Mouse (Mus musculus) adrenal gland, postnatal 10 days (tissue): Measurements from ENCODE around the gene Hcn2. TPM values are rescaled to one million over a fixed set of nuclear protein-coding genes. Genes with fewer than 3 reads are reported as not detected.

Experiments used
- DNase-seq: peaks from one replicate; pipeline ENCODE4 v3.0.0; 2021; ENCODE audit warnings: mixed read lengths
- total RNA-seq, 2 experiments: library from RNA; stranded (reverse); gene quantifications; 2 replicates each; pipeline ENCODE4 v1.2.3; 2021

Hcn2 gene
- total RNA-seq, 2 experiments from 2014 or later = 7.2 to 8.7 TPM

DNA sequence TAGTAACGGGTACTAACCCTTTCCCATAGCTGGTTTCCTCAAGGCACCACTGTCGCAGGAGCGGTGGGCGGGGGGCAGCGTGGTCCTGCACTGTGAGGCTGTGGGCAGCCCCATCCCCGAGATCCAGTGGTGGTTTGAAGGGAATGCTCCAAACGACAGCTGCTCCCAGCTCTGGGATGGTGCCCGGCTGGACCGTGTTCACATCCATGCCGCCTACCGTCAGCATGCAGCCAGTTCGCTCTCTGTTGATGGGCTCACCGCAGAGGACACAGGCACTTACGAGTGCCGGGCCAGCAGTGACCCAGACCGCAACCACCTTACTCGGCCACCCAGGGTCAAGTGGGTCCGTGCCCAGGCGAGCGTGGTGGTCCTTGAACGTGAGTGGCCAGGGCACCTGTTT lies 7.8 kb upstream of the Hcn2 start:
- DNase-seq = no peak

DNA sequence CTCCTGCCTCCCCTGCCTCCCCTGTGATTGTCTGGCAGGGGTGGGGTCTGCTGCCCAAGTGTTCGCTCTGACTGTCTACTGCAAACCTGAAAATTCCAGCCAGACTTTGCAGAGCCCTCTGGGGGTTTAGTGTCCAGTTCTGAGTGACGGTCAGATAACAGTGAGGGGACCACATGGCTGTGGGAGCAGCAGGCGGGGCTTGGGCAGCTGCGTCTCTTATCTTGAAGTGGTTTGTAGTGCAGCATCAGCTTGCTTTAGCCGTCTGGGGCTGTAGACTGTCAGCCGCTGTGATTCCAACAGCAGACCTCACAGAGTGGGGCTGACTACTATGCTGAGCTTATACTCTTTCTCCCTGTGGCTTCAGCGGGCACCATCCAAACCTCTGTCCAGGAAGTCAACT lies 7.1 kb upstream of the Hcn2 start:
- no peak for DNase-seq

DNA sequence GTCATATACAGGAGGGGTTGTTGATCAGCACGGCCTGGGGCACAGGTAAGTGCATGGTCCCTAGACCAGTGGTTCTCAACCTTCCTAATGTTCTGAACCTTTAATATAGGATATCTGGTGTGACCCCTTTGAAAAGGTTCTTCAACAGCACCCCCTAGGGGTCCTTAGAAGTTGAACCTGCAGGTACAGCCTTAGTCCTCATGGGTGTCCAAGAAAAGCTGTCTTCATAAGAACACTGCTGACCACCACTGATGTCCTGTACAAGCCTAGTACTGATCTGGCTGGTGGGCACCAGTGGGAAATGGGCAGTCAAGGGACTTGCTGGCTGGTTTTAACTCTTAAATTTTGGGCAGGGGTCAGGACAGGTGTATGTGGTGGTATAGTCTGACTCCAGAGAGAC lies 4.4 kb upstream of the Hcn2 start:
- DNase-seq = no peak

DNA sequence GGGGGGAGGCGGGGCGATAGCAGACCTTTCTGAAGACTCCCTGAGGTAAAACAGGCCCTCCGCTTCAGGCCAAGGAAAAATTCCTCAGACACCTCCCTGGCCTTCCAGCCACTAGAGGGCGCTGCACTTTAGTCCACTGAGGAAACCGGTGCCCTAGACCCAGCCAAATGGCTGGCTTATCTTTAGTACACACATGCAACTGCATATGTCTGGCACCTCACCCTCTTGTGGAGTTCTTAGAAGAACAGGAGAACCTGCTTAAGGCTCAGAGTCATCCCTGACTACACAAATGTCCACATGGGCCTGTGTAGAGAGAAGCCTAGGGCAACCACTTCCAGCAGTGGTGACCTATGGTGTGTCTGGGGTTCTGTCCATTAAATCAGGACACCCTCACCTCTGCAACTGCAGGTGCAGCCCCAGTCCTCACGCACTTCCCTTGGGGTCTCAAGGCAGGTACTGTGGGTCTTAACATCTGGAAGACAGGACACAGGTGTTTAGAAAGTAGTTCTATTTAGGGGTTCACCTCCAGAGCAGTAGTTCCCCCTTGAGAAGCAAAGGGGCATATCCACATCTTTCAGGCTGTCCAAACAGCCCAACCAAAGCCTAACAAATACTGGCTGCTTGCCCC lies 3.8 kb upstream of the Hcn2 start:
- peak; percentile 90 for DNase-seq

DNA sequence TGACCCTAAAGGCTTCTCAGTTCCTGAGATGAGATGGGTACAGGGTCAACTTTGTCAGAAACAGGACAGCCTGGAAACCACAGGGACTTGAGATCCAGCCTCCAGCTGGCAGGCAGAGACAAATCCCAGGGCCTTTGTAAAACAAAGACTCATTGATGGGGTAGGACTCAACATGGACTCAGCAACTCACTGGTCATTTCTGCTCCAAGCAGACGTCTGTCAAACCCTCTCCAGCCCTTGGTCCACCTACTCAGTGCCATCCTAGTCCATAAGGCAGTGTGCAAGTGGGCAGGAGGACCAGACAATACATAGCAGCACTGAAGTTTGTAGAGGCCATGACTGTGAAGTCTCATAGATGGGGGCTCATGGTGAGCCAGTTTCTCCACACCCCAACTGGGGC lies 3.3 kb upstream of the Hcn2 start:
- no peak for DNase-seq

DNA sequence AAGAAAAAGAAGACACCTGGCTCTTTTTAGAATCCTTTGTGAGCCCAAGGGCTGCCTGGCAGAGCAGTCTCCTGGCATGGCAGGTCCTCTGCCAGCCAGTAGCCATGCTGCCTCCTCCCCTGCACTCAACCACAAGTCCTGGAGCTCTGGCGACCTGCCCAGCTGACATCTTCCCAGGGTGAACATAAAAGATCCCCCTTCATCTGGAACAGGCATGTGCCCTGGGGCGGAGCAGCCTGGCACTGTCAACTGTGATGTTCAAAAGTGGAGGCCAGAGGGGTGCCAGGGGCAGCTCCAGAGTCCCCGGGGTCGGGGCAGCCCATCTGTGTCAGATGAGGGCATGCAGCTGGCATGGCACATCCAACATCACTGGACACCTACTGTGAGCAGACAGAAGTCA lies 1.4 kb upstream of the Hcn2 start:
- no peak for DNase-seq

DNA sequence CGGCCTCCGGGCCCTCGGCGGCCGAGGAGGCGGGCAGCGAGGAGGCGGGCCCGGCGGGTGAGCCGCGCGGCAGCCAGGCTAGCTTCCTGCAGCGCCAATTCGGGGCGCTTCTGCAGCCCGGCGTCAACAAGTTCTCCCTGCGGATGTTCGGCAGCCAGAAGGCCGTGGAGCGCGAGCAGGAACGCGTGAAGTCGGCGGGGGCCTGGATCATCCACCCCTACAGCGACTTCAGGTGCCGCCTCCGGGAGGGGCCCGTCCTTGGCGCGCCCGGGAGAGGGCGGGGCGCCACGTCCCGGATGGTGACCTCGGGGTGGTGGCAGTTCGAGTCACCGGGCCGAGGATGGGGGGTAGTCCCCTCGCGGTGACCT lies 538 bp downstream of the Hcn2 start:
- no peak for DNase-seq

DNA sequence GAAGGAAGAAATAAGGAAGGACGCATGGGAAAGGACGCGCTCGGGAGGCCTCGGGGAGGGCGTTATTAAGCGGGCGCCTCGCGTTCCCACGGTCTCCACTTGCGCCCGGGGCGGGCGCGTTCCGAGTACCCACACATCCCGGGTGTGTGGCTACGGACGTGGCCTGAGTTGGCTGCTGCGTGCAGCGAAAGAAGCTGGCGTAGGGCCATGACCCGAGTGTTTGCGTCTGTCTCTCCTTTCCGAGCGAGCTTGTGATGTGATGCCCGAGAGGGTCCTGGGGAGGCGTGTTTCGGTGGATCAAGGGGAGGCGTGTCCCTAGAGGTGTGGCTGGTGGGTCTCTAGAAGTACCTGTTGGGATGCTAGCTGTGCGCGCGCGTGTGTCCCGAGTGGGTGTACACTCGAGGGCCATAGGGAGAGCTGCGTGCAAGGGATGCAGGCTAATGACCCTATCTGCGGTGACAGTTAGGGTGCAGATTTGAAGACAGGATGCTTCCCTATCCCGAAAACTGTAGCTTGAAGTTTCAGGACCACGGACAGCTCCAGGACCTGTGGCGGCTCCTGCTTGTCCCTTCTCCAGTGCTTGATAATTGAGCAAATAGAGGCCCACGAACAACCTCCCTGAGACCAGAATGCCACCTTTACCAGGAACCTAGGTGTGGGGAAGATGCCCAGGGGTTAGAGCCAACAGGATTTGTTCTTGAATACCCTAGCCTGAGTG lies 1.4 kb downstream of the Hcn2 start:
- peak; percentile 90 for DNase-seq

DNA sequence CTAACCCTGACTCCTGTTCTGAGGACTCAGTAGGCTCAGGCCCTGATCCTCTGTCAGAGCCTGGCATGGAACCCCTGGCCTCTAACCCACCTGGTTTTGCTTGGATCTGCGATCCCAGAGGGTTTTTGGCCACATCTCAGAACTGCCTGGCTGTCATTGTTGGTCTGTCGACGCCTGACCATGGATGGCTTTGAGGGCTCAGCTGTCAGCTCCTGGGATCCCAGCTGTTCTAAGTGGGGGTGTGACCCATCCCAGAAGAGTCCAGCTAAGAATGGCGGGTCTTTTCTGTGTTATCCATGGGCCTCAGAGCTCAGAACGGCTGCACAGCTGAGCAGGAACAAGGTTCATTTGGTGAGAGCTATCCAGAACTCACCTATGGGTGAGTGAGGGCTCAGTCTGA lies 4.7 kb downstream of the Hcn2 start:
- DNase-seq = no peak

DNA sequence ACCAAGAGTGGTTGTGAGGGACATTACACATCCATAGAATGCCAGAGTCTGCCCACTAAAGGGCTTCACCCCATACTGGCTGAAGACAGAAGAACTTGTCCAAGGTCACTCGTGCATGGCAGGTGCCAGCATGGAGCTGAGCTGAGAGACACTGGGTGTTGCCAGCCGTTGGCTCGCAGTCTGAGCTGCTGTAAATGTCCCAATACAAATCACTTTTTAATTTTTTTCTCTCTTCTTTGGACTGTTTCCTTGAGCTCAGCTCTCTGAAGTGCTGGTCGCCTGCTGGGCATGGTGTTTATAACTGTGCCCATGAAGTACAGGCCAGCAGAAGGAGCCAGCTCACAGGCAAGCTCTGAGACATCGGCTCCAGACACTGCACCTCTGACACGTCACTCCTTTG lies 6.6 kb downstream of the Hcn2 start:
- DNase-seq = no peak

DNA sequence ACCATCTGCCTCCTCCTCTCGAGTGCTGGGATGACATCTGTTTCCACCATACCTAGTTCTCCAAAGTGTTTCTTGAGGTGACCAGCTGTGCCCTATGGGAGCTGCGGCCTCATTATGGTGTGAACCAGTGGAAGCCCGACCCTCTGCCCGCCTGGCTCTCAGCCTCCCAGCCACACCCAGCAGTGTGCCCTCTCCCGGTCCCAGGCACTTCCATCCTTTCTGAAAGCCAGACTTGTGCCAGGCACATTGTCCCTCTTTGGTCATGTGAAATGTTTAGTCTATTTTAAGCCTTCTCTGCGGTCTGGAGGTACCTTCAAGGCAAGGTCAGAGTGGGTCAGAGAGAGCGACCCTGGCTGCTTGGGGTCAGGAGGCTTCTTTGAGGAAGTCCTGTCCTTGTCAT lies 7.3 kb downstream of the Hcn2 start:
- DNase-seq = no peak

DNA sequence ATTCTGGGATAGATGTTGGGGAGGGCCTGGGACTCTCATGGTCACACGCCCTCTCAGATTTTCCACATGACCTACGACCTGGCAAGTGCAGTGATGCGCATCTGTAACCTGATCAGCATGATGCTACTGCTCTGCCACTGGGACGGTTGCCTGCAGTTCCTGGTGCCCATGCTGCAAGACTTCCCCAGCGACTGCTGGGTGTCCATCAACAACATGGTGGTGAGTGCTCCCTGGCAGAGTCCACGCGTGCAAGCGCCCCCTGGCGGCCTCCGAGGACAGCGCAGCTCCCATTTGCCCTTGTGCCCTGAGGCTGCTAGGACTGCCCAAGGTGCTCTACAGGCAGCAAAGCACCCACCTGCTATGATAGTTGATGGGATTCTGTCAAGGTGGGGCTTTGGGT lies 9.7 kb downstream of the Hcn2 start:
- DNase-seq = peak; percentile 81

DNA sequence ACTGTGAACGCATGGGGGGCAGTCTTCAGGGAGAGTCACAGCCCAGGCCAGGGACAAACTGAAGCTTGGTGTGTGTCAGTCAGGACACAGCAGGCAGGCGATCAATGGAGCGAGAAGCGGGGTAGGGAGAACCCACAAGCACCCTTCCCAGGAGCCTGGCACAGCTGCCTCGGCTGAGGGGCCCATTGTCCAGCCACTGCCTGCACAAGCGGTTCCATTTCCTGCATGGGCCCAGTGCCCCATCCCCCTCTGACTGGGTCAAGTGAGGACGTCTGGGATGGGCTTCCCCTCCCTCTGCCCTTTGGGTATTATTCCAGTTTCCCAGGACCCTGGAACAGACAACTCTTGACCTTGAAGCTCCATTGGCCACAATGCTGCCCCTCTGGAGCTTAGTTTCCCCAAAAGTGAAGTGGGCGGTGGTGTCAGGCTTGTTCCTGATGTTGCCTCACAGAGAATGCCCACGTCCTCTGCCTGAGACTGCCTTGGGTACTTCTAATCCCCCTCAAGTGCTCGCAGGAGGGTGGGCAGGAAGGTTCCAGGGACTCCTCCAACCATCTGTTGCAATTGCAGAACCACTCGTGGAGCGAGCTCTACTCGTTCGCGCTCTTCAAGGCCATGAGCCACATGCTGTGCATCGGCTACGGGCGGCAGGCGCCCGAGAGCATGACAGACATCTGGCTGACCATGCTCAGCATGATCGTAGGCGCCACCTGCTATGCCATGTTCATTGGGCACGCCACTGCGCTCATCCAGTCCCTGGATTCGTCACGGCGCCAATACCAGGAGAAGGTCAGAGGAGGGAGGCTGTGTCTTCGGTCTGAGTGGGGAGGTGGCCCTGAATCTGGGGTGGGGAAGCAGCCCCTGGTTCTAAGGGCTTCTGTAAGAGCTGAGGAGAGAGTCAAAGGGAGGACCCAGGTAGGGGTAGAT lies 12.2 kb downstream of the Hcn2 start:
- no peak for DNase-seq

DNA sequence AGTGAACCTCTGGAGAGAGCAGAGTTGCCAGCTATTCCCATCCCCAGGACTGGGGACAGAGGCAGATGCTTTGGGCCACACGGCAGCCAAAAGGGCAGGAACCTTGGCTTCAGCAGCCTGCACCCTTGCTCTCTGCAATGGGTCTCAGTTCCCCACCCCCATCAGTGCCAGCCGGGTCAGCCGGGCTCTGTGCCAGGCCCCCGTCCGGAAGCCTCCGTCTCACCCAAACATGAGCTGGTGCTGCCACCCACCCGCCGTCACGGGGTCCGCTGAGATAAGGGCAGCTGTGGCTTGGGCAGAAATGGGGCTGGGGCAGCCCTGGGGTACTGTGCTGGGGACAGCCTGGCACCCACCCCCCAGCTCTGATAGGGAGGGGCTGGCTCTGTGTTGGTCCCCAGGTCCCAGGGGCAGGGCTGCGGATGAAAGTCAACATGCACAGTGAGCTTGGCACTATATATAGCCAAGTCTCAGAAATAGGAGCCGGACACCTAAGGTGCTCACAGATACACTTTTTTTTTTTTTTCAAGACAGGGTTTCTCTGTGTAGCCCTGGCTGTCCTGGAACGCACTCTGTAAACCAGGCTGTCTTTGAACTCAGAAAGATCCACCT lies 13.0 kb downstream of the Hcn2 start:
- no peak for DNase-seq

DNA sequence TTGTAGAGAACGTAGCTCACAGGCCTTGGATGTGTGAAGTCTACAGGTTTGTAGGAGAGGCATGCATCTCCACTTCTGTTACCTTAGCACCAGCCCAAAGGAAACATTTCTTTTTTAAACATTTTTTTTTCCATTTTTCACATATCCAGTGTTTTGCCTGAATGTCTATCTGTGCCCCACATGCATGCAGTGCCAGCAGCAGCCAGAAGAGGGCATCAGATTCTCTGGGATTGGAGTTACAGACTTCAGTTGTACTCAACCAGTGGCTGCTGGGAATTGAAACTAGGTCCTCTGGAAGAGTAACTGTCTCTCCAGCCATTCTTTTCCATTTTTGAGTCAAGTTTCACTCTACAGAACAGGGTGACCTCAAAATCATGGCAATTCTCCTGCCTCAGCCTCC lies 16.1 kb downstream of the Hcn2 start:
- DNase-seq = peak; percentile 60

DNA sequence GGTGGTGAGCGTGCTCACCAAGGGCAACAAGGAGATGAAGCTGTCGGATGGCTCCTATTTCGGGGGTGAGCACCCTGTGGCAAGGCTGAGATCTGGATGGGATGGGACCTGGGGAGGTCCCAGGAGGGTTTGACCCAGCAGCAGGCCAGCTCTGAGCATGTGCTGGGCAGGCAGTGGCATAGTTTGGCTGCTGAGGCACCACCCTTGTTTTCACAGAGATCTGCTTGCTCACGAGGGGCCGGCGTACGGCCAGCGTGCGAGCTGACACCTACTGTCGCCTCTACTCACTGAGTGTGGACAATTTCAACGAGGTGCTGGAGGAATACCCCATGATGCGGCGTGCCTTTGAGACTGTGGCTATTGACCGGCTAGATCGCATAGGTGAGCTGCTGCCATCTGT lies 17.4 kb downstream of the Hcn2 start:
- no peak for DNase-seq

DNA sequence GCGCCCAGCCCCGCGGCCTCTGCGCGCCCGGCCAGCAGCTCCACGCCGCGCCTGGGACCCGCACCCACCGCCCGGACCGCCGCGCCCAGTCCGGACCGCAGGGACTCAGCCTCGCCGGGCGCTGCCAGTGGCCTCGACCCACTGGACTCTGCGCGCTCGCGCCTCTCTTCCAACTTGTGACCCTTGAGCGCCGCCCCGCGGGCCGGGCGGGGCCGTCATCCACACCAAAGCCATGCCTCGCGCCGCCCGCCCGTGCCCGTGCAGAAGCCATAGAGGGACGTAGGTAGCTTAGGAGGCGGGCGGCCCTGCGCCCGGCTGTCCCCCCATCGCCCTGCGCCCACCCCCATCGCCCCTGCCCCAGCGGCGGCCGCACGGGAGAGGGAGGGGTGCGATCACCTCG lies 18.9 kb downstream of the Hcn2 start:
- peak; percentile 40 for DNase-seq

DNA sequence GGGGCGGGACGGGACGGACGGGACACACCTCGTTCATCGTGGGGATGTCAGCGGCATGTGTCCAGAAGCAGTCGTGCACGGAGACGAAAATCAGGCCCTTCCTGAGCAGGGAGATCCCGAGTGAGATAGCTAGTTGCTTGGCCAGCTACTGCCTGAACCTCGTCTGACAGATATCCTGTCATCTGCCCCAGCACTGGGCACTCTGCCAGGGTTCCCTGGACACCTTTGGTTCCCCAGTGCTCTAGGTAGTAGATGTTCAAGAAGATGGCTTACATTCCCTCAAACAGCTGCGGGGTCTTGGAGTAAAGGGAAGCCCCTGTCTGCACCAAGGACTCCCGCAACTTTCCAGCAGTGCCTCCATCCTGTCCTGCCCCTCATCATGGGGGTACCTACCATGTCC lies 20.3 kb downstream of the Hcn2 start:
- DNase-seq = no peak

DNA sequence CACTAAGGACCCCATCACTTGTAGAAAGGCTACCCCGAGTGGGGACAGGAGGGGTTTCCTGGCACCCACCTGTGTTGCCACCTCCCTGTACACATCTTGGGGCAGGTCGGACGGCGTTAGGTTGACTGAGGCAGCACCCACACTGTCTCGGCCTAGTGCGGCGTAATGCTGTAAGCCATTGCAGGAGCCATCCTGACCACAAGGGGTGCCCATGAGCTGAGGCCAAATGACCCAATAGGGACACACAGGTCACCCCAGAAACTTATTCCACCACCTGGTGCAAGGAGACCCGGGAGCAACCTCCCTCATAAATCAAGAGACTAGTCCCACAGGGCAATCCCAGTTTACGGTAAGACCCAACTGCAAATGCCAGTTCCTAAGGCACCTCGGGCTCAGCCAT lies 21.8 kb downstream of the Hcn2 start:
- DNase-seq = no peak

DNA sequence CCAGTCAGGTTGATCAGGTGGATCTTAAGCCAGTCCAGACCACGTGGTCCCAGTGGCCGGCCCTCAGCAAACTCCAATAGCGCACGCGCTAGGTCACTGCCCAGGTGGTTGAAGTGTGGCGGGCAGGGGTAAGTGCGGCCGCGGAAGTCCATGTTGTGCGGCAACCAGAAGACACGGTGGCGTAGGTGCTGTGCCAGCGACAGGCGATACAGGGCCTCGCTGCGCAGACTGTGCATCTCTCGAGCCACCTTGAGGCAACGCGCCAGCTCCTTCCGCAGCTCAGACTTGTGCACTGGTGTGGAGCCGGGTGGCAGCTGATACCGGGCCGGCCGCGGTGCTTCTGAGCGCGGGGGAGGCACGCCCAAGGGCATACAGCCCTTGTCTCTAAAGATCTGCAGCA lies 22.8 kb downstream of the Hcn2 start:
- DNase-seq = no peak

DNA sequence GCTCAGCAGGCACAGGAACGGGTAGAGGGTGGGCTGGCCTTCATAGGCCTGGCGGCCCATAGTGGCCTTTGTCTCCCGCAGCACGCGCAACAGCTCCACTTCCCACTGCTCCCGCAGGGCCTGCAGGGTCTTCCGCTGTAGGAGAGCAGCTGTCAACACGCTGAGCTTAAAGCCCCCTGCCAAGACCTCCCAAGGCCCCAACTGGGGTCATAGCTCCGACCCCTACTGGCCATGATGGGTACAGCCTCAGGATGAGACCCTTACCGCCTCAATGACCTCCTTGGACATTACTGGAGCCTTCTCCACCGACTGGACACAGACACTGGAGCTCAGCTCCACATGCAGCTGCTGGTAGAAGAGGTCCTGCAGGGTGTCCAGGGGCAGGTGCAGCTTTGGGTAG lies 24.4 kb downstream of the Hcn2 start:
- no peak for DNase-seq

DNA sequence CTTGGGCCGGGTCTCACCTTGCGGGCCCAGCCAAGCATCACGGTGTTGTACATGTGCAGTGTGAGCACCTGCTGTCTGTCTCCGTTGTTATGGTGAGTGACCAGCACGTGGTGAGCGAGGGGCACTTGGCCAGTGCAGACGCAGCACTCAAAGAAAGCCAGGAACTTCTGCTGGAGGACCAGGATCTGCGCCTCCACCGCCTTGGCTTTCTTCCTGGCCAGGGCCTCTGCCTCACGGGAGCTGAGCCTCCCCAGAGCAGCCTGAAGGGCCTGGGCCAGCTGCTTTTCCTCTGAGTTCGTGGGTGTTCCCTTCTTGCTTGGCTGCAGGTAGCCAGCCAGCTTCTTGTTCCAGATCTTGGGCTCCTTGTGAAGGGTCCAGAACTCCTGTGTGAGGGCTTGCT lies 26.7 kb downstream of the Hcn2 start:
- no peak for DNase-seq
